Mouse (Mus musculus) hindbrain, embryonic 14.5 days (tissue): ENCODE measurements around the gene Fbh1. TPM values are rescaled to one million over a fixed set of nuclear protein-coding genes. Genes with fewer than 3 reads are reported as not detected.

ENCODE experiments used
- ATAC-seq: fragments of 200-750 bp; cut with Nextera tagmentation; 2 replicates; pipeline ENCODE4 v1.8.0; 2017; ENCODE audit warnings: moderate number of reproducible peaks, mild to moderate bottlenecking, moderate TSS enrichment, moderate library complexity; ENCODE audit not compliant: low FRiP score
- DNase-seq: peaks from one replicate; pipeline ENCODE4 v3.0.0-alpha.2; 2015; ENCODE audit warnings: low spot score
- H3K27ac ChIP-seq: fragments of 300-500 bp; sonication (generic); 2 replicates; pipeline ENCODE4 v1.5.1; 2014; ENCODE audit warnings: mild to moderate bottlenecking, moderate library complexity
- H3K27me3 ChIP-seq: fragments of 300-500 bp; sonication (generic); 2 replicates; pipeline ENCODE4 v1.6.1; 2014; ENCODE audit warnings: mild to moderate bottlenecking, low read length, mixed read lengths; ENCODE audit not compliant: control insufficient read depth, insufficient read depth
- H3K36me3 ChIP-seq: fragments of 300-500 bp; sonication (generic); replicated peaks from 2 replicates; pipeline ENCODE4 v1.6.1; 2014; ENCODE audit not compliant: control insufficient read depth, insufficient read depth
- H3K4me1 ChIP-seq: fragments of 300-500 bp; sonication (generic); replicated peaks from 2 replicates; pipeline ENCODE4 v1.6.1; 2014; ENCODE audit warnings: antibody characterized with exemption, low read length, mixed read lengths; ENCODE audit not compliant: control insufficient read depth, insufficient read depth
- H3K4me2 ChIP-seq: fragments of 300-500 bp; sonication (generic); replicated peaks from 2 replicates; pipeline ENCODE4 v1.6.1; 2014; ENCODE audit warnings: mild to moderate bottlenecking, moderate library complexity
- H3K4me3 ChIP-seq: fragments of 300-500 bp; sonication (generic); replicated peaks from 2 replicates; pipeline ENCODE4 v1.5.1; 2014; ENCODE audit warnings: mild to moderate bottlenecking, low read length
- H3K9ac ChIP-seq: fragments of 300-500 bp; sonication (generic); 2 replicates; pipeline ENCODE4 v1.6.1; 2014
- H3K9me3 ChIP-seq: fragments of 300-500 bp; sonication (generic); 2 replicates; pipeline ENCODE4 v1.6.1; 2016; ENCODE audit warnings: low read length; ENCODE audit not compliant: control insufficient read depth
- WGBS: fragments of 180-500 bp; shearing (Covaris S2); extraction: QIAGEN DNeasy Blood & Tissue Kit; methylation state at CpG from one replicate; pipeline ENCODE4 v1.1.7; 2014; 5-methylcytosine and 5-hydroxymethylcytosine counted together
- polyA plus RNA-seq: library from polyadenylated mRNA; unstranded; fragments of >200 nt; fragmentation: Nextera tagmentation; extraction: Ambion mirVana; gene quantifications from 2 replicates; pipeline ENCODE4 v1.2.1, GENCODE M21; 2014

The Fbh1 gene
- 139 and 155 TPM in 2 replicates for polyA plus RNA-seq

GRCm38 (mm10) chr2:11777091-11778068 is at the start of gene Fbh1, which contains the start of gene Ankrd16:
Gene Fbh1, minus strand, starts transcription at chr2:11777582.
Gene Ankrd16, plus strand, starts transcription at chr2:11777876.
- Histone ChIP-seq H3K4me1 (peaks cover 28% of the 10 kb centered on the region), H3K9me3 (no peaks in the 10 kb centered on the region), H3K27ac (peak within 1 kb of the TSS; percentile 92), H3K36me3 (peaks cover 26% of the 10 kb centered on the region), H3K27me3 (no peaks in the 10 kb centered on the region), H3K4me2 (peak within 1 kb of the TSS; percentile 83), H3K9ac (peak within 1 kb of the TSS; percentile 80), H3K4me3 (peak within 1 kb of the TSS; percentile 71)
- WGBS: under 1% methylated on average over 72 of the region's 73 CpGs
- peak; percentile 100 for DNase-seq
- peak; percentile 97 for ATAC-seq

- Histone ChIP-seq H3K4me2 (no peak overlapping the region), H3K4me1 (no peaks in the 10 kb centered on the region), H3K27me3 (no peaks in the 10 kb centered on the region), H3K36me3 (no peaks in the 10 kb centered on the region), H3K27ac (no peak overlapping the region), H3K4me3 (no peak overlapping the region), H3K9ac (no peak overlapping the region), H3K9me3 (no peaks in the 10 kb centered on the region)
- WGBS: 90% methylated on average over 2 of the region's 2 CpGs
- DNase-seq (no peak), ATAC-seq (no peak)
Measured at GRCm38 (mm10) chr2:11801299-11801930, 24.0 kb upstream of the Fbh1 start.

GRCm38 (mm10) chr2:11797930-11798364 is 20.6 kb upstream of the Fbh1 start:
- Histone ChIP-seq H3K4me1 (no peaks in the 10 kb centered on the region), H3K9me3 (no peaks in the 10 kb centered on the region), H3K4me3 (no peak overlapping the region), H3K36me3 (peaks cover 28% of the 10 kb centered on the region; the same call in 1 of the 2 replicates), H3K27ac (no peak overlapping the region), H3K27me3 (no peaks in the 10 kb centered on the region), H3K9ac (no peak overlapping the region), H3K4me2 (no peak overlapping the region)
- DNase-seq: no peak
- no peak for ATAC-seq
- WGBS: 73% methylated on average over 5 of the region's 5 CpGs

- H3K4me3 ChIP-seq: no peak overlapping the region
- 75% methylated on average over 4 of the region's 4 CpGs for WGBS
- H3K4me1 ChIP-seq: no peaks in the 10 kb centered on the region
- H3K9ac ChIP-seq: no peak overlapping the region
- no peak for DNase-seq
- H3K36me3 ChIP-seq: peaks cover 59% of the 10 kb centered on the region
- ATAC-seq: no peak
- no peak overlapping the region for H3K4me2 ChIP-seq
- H3K27ac ChIP-seq: no peak overlapping the region
- H3K9me3 ChIP-seq: no peaks in the 10 kb centered on the region
- no peaks in the 10 kb centered on the region for H3K27me3 ChIP-seq
Measured at GRCm38 (mm10) chr2:11794668-11795067, 17.3 kb upstream of the Fbh1 start.

- no peak for ATAC-seq
- WGBS: 94% methylated on average over 6 of the region's 6 CpGs
- H3K9ac ChIP-seq: no peak overlapping the region
- peaks cover 9% of the 10 kb centered on the region for H3K4me1 ChIP-seq
- H3K36me3 ChIP-seq: peaks cover 92% of the 10 kb centered on the region
- H3K9me3 ChIP-seq: no peaks in the 10 kb centered on the region
- no peak for DNase-seq
- no peak overlapping the region for H3K4me3 ChIP-seq
- no peak overlapping the region for H3K4me2 ChIP-seq
- no peak overlapping the region for H3K27ac ChIP-seq
- H3K27me3 ChIP-seq: no peaks in the 10 kb centered on the region
Measured at GRCm38 (mm10) chr2:11784159-11784558, 6.8 kb upstream of the Fbh1 start.

GRCm38 (mm10) chr2:11778087-11778823 is 873 bp upstream of the Fbh1 start:
- no peaks in the 10 kb centered on the region for H3K9me3 ChIP-seq
- under 1% methylated on average over 43 of the region's 43 CpGs for WGBS
- H3K9ac ChIP-seq: peak overlapping the region; percentile 80
- peak overlapping the region; percentile 92 for H3K27ac ChIP-seq
- ATAC-seq: peak; percentile 89
- no peaks in the 10 kb centered on the region for H3K27me3 ChIP-seq
- peak; percentile 81 for DNase-seq
- peak overlapping the region; percentile 68 for H3K4me2 ChIP-seq
- H3K36me3 ChIP-seq: peaks cover 35% of the 10 kb centered on the region
- H3K4me3 ChIP-seq: peak overlapping the region; percentile 71
- H3K4me1 ChIP-seq: peaks cover 28% of the 10 kb centered on the region

GRCm38 (mm10) chr2:11776415-11776814 is 967 bp downstream of the Fbh1 start:
- Histone ChIP-seq H3K36me3 (peaks cover 16% of the 10 kb centered on the region), H3K9ac (peak overlapping the region; percentile 78), H3K4me3 (peak overlapping the region; percentile 71), H3K27me3 (no peaks in the 10 kb centered on the region), H3K9me3 (no peaks in the 10 kb centered on the region), H3K27ac (0 out of 2 replicates have a peak overlapping the region, but pooled peaks have one; percentile 83), H3K4me2 (peak overlapping the region; percentile 83), H3K4me1 (peaks cover 28% of the 10 kb centered on the region)
- WGBS: 56% methylated on average over 8 of the region's 8 CpGs
- DNase-seq (no peak), ATAC-seq (no peak)

- Histone ChIP-seq H3K4me1 (peaks cover 28% of the 10 kb centered on the region), H3K4me3 (no peak overlapping the region), H3K4me2 (no peak overlapping the region), H3K9me3 (no peaks in the 10 kb centered on the region), H3K9ac (no peak overlapping the region), H3K36me3 (peaks cover 4% of the 10 kb centered on the region; the same call in 1 of the 2 replicates), H3K27me3 (no peaks in the 10 kb centered on the region), H3K27ac (no peak overlapping the region)
- no peak for DNase-seq
- no peak for ATAC-seq
- WGBS: 73% methylated on average over 5 of the region's 5 CpGs
Measured at GRCm38 (mm10) chr2:11775121-11775520, 2.3 kb downstream of the Fbh1 start.
